Mouse (Mus musculus) heart, postnatal 10 days (tissue): ENCODE data around the gene S100a5. TPM values are rescaled to one million over a fixed set of nuclear protein-coding genes. Genes with fewer than 3 reads are reported as not detected.
A peak's percentile ranks its signal among the peaks of the same experiment; 100 is the strongest.

Experiments
- DNase-seq, 2 experiments: peaks; one replicate each; pipeline ENCODE4 v3.0.0; 2021
- intact Hi-C: fragments of 180-260 bp; cut with DNase I; formaldehyde crosslinking; loops from one replicate; pipeline ENCODE4 v1.15.1; 2025
- total RNA-seq, 2 experiments: library from RNA; stranded (reverse); gene quantifications; 2 replicates each; pipeline ENCODE4 v1.2.3; 2021

The S100a5 gene
- total RNA-seq, 2 experiments from 2014 or later, result not detected

GRCm38 (mm10) chr3:90617586-90617985, 9.3 kb downstream of the S100a5 start:
- intact Hi-C loops, result loop anchor here (5.0 kb wide), 1 partner anchor 75 kb away; no protein-coding TSS in a partner anchor
- DNase-seq, result no peak

- DNase-seq, result no peak
- intact Hi-C loops, result no loop called here
These were observed 13.2 kb downstream of the S100a5 start for GRCm38 (mm10) chr3:90621552-90621951.

GRCm38 (mm10) chr3:90623435-90624071, 15.2 kb downstream of the S100a5 start:
- intact Hi-C loops, result no loop called here
- peak; percentile 86 to 88 for DNase-seq

- intact Hi-C loops, result no loop called here
- no peak for DNase-seq
These were observed 17.2 kb downstream of the S100a5 start for GRCm38 (mm10) chr3:90625496-90625895.

GRCm38 (mm10) chr3:90626266-90627021, 18.1 kb downstream of the S100a5 start:
- no peak for DNase-seq
- intact Hi-C loops, result no loop called here

GRCm38 (mm10) chr3:90627366-90627765, 19.0 kb downstream of the S100a5 start:
- no peak for DNase-seq
- intact Hi-C loops, result no loop called here

- peak; percentile 29 to 33 for DNase-seq
These were observed 19.5 kb downstream of the S100a5 start for GRCm38 (mm10) chr3:90627807-90628206.

GRCm38 (mm10) chr3:90629298-90629697, 21.0 kb downstream of the S100a5 start:
- intact Hi-C loops, result no loop called here
- no peak for DNase-seq

More at GRCm38 (mm10) chr3:90627807-90628206, 19.5 kb downstream of the S100a5 start:
- intact Hi-C loops, result no loop called here

- intact Hi-C loops, result no loop called here
- DNase-seq, result no peak
These were observed 23.7 kb downstream of the S100a5 start for GRCm38 (mm10) chr3:90631984-90632383.

GRCm38 (mm10) chr3:90638511-90639275, 30.4 kb downstream of the S100a5 start:
- intact Hi-C loops, result no loop called here
- DNase-seq, result no peak

- DNase-seq, result peak in 1 of 2 experiments; percentile 33
These were observed 31.3 kb downstream of the S100a5 start for GRCm38 (mm10) chr3:90639511-90640154.

GRCm38 (mm10) chr3:90640981-90641380, 32.7 kb downstream of the S100a5 start:
- intact Hi-C loops, result no loop called here
- DNase-seq, result no peak

More at GRCm38 (mm10) chr3:90639511-90640154, 31.3 kb downstream of the S100a5 start:
- intact Hi-C loops, result no loop called here

GRCm38 (mm10) chr3:90644220-90644619, 35.9 kb downstream of the S100a5 start:
- peak; percentile 33 to 67 for DNase-seq
- intact Hi-C loops, result no loop called here

GRCm38 (mm10) chr3:90647291-90647690, 39.0 kb downstream of the S100a5 start:
- intact Hi-C loops, result no loop called here
- no peak for DNase-seq

GRCm38 (mm10) chr3:90648981-90649380, 40.7 kb downstream of the S100a5 start:
- intact Hi-C loops, result no loop called here
- no peak for DNase-seq

GRCm38 (mm10) chr3:90649832-90650231, 41.5 kb downstream of the S100a5 start:
- intact Hi-C loops, result loop anchor here (5.0 to 10.0 kb wide), 2 partner anchors 63 to 235 kb away; no protein-coding TSS in a partner anchor
- no peak for DNase-seq

- peak; percentile 76 to 87 for DNase-seq
- intact Hi-C loops, result loop anchor here (1.0 to 10.0 kb wide), 3 partner anchors 66 to 238 kb away; partner anchors contain the start of gene Snapin
These were observed 44.7 kb downstream of the S100a5 start for GRCm38 (mm10) chr3:90652878-90653508.

GRCm38 (mm10) chr3:90653717-90654116, 45.4 kb downstream of the S100a5 start, which contains the start of gene S100a7a:
Gene S100a7a (plus strand): TSS chr3:90654017.
- intact Hi-C loops, result loop anchor here (5.0 to 10.0 kb wide), 2 partner anchors 66 to 239 kb away; no protein-coding TSS in a partner anchor
- DNase-seq, result no peak

- intact Hi-C loops, result loop anchor here (2.0 to 10.0 kb wide), 2 partner anchors 51 to 243 kb away; no protein-coding TSS in a partner anchor
- peak in 1 of 2 experiments; percentile 22 for DNase-seq
These were observed 49.1 kb downstream of the S100a5 start for GRCm38 (mm10) chr3:90657405-90657804.
